Comparison of ENCODE assay signal across 20 mouse cellular contexts in genomic region chr6:31500691-31501090, GRCm38 (mm10).
A peak's percentile ranks its signal among the peaks of the same experiment; 100 is the strongest.
DNase-seq lines count a peak whose midpoint lies in the region; ATAC-seq and TF ChIP-seq lines count a peak whose summit lies in the region.
"Had no signal": no experiment of that assay in that cellular context is flagged by ENCODE, and none has a peak within 500 bp of the region (broad histone marks: within the 10 kb centered on the region; RNA-seq: fewer than 3 reads in every experiment).

No protein-coding gene starts in this region.

- no peak overlapping the region for H3K4me2 ChIP-seq in forebrain, postnatal 0 days (ENCODE audit: low read depth)
- no peak overlapping the region for H3K4me2 ChIP-seq in forebrain, embryonic 11.5 days (ENCODE audit: low read depth, low read length, severe bottlenecking)
- no peak overlapping the region for H3K4me2 ChIP-seq in hindbrain, embryonic 15.5 days
- no peak overlapping the region for H3K4me2 ChIP-seq in hindbrain, embryonic 13.5 days
- H3K4me2 ChIP-seq: embryonic facial prominence, embryonic 12.5 days; forebrain, embryonic 12.5 days had no signal

- no peak for TF ChIP-seq POLR2A in brain, embryonic 14.5 days (IDR thresholded peaks at IDR 0.05; ENCODE audit: borderline replicate concordance, extremely low read depth, insufficient read depth, insufficient read length, poor library complexity, severe bottlenecking)

- TF ChIP-seq CTCF in forebrain, postnatal 0 days (IDR thresholded peaks at IDR 0.05; ENCODE audit: low read depth) = no peak
- no peak for TF ChIP-seq CTCF in layer of hippocampus, adult 2 months (conservative IDR thresholded peaks at IDR 0.05)
- no peak for TF ChIP-seq CTCF in brain, embryonic 14.5 days (IDR thresholded peaks at IDR 0.05; ENCODE audit: borderline replicate concordance, extremely low read depth, insufficient read depth, insufficient read length)

- H3K4me1 ChIP-seq in forebrain, postnatal 0 days (ENCODE audit: insufficient read depth) = no peaks in the 10 kb centered on the region
- H3K4me1 ChIP-seq in forebrain, embryonic 11.5 days (replicated peaks; ENCODE audit: control insufficient read depth, insufficient read depth, low read length) = no peaks in the 10 kb centered on the region
- H3K4me1 ChIP-seq in hindbrain, embryonic 15.5 days (replicated peaks) = no peaks in the 10 kb centered on the region
- H3K4me1 ChIP-seq in hindbrain, embryonic 13.5 days (replicated peaks) = no peaks in the 10 kb centered on the region
- H3K4me1 ChIP-seq: embryonic facial prominence, embryonic 10.5 days; embryonic facial prominence, embryonic 12.5 days had no signal

- no peaks in the 10 kb centered on the region for H3K27me3 ChIP-seq in forebrain, postnatal 0 days (ENCODE audit: insufficient read depth, low read length)
- no peaks in the 10 kb centered on the region for H3K27me3 ChIP-seq in forebrain, embryonic 11.5 days (ENCODE audit: control insufficient read depth, insufficient read depth, low read length)
- H3K27me3 ChIP-seq in hindbrain, embryonic 15.5 days = no peaks in the 10 kb centered on the region
- no peaks in the 10 kb centered on the region for H3K27me3 ChIP-seq in hindbrain, embryonic 13.5 days
- H3K27me3 ChIP-seq: embryonic facial prominence, embryonic 12.5 days; forebrain, embryonic 12.5 days had no signal

- peak; percentile 56; the same call in 1 of the 2 replicates for ATAC-seq in forebrain, postnatal 0 days
- no peak for ATAC-seq in forebrain, embryonic 11.5 days (replicated peaks; ENCODE audit: low FRiP score)
- ATAC-seq in hindbrain, embryonic 15.5 days (ENCODE audit: low FRiP score, low read depth) = no peak
- ATAC-seq in hindbrain, embryonic 13.5 days (ENCODE audit: low FRiP score) = no peak
- ATAC-seq: forebrain, embryonic 16.5 days had no signal

- H3K9ac ChIP-seq in forebrain, postnatal 0 days = no peak overlapping the region
- no peak overlapping the region for H3K9ac ChIP-seq in forebrain, embryonic 11.5 days (ENCODE audit: low read length)
- no peak overlapping the region for H3K9ac ChIP-seq in hindbrain, embryonic 15.5 days
- no peak overlapping the region for H3K9ac ChIP-seq in hindbrain, embryonic 13.5 days
- H3K9ac ChIP-seq: embryonic facial prominence, embryonic 12.5 days; forebrain, embryonic 12.5 days had no signal

- no peak overlapping the region for H3K27ac ChIP-seq in forebrain, postnatal 0 days (ENCODE audit: low read depth, low read length)
- no peak overlapping the region for H3K27ac ChIP-seq in forebrain, embryonic 11.5 days (ENCODE audit: low read depth, low read length)
- 0 out of 2 replicates have a peak overlapping the region, but pooled peaks have one; percentile 34 for H3K27ac ChIP-seq in hindbrain, embryonic 15.5 days (replicated peaks)
- no peak overlapping the region for H3K27ac ChIP-seq in hindbrain, embryonic 13.5 days
- peak overlapping the region; percentile 71; the same call in 1 of the 2 replicates for H3K27ac ChIP-seq in layer of hippocampus, adult 2 months
- H3K27ac ChIP-seq: embryonic facial prominence, embryonic 10.5 days; embryonic facial prominence, embryonic 12.5 days; forebrain, embryonic 12.5 days had no signal

- no peaks in the 10 kb centered on the region for H3K9me3 ChIP-seq in forebrain, postnatal 0 days (ENCODE audit: low read length)
- H3K9me3 ChIP-seq in forebrain, embryonic 11.5 days (ENCODE audit: control insufficient read depth, low read length) = no peaks in the 10 kb centered on the region
- H3K9me3 ChIP-seq in hindbrain, embryonic 15.5 days = no peaks in the 10 kb centered on the region
- H3K9me3 ChIP-seq in hindbrain, embryonic 13.5 days = no peaks in the 10 kb centered on the region
- H3K9me3 ChIP-seq: embryonic facial prominence, embryonic 10.5 days; embryonic facial prominence, embryonic 12.5 days; forebrain, embryonic 12.5 days had no signal

- peaks cover 15% of the 10 kb centered on the region for H3K36me3 ChIP-seq in forebrain, postnatal 0 days (ENCODE audit: insufficient read depth)
- no peaks in the 10 kb centered on the region; the same call in 1 of the 2 replicates for H3K36me3 ChIP-seq in forebrain, embryonic 11.5 days (ENCODE audit: control insufficient read depth, insufficient read depth, low read length)
- peaks cover 24% of the 10 kb centered on the region for H3K36me3 ChIP-seq in hindbrain, embryonic 15.5 days
- peaks cover 33% of the 10 kb centered on the region for H3K36me3 ChIP-seq in hindbrain, embryonic 13.5 days

- no peak for DNase-seq in forebrain, postnatal 0 days
- DNase-seq in forebrain, embryonic 11.5 days (ENCODE audit: low spot score) = no peak
- DNase-seq in layer of hippocampus, adult 2 months (ENCODE audit: low spot score in 2 of 2) = no peak
- no peak for DNase-seq in layer of hippocampus, adult 8-10 months (ENCODE audit: low spot score in 2 of 2)
- peak; percentile 62 for DNase-seq in brain, embryonic 14.5 days (ENCODE audit: low read depth)
- DNase-seq in spleen, postnatal 10 days (ENCODE audit: low spot score in 2 of 2) = no peak
- DNase-seq: adrenal gland, adult 2 months; adrenal gland, postnatal 10 days; adrenal gland, postnatal 25 days; cerebellum, adult 11-12 months; cerebellum, adult 2 months; cerebellum, adult 9-10 months; cerebellum, postnatal 10 days; cerebellum, postnatal 25 days had no signal

- no peak overlapping the region for H3K4me3 ChIP-seq in forebrain, postnatal 0 days (ENCODE audit: low read depth, low read length)
- no peak overlapping the region for H3K4me3 ChIP-seq in forebrain, embryonic 11.5 days (ENCODE audit: low read depth, low read length)
- no peak overlapping the region for H3K4me3 ChIP-seq in hindbrain, embryonic 15.5 days
- H3K4me3 ChIP-seq in hindbrain, embryonic 13.5 days = no peak overlapping the region
- no peak overlapping the region for H3K4me3 ChIP-seq in layer of hippocampus, adult 2 months
- H3K4me3 ChIP-seq: embryonic facial prominence, embryonic 10.5 days; embryonic facial prominence, embryonic 12.5 days; forebrain, embryonic 12.5 days had no signal

Comparison
In these comparisons a context has a peak if more than half of its experiments do, and no peak if none do; other contexts are left out.
1. H3K27ac ChIP-seq: peak in hindbrain, embryonic 15.5 days (single experiment) and layer of hippocampus, adult 2 months (single experiment); none in forebrain, postnatal 0 days (single experiment), forebrain, embryonic 11.5 days (single experiment) and hindbrain, embryonic 13.5 days (single experiment).